Mouse (Mus musculus): ENCODE data around the gene Lasp1. TPM values are rescaled to one million over a fixed set of nuclear protein-coding genes. Genes with fewer than 3 reads are reported as not detected.

Gene Lasp1
- total RNA-seq, 2 experiments from 2014 or later = 107 to 122 TPM

- DNase-seq = no peak
Observed at GRCm38 (mm10) chr11:97827654-97828053, 28.9 kb downstream of the Lasp1 start.

GRCm38 (mm10) chr11:97829365-97829764, 30.6 kb downstream of the Lasp1 start:
- DNase-seq = no peak

- DNase-seq = no peak
Observed at GRCm38 (mm10) chr11:97829913-97830476, 31.2 kb downstream of the Lasp1 start.

GRCm38 (mm10) chr11:97830501-97830900, 31.7 kb downstream of the Lasp1 start:
- no peak for DNase-seq

DNA sequence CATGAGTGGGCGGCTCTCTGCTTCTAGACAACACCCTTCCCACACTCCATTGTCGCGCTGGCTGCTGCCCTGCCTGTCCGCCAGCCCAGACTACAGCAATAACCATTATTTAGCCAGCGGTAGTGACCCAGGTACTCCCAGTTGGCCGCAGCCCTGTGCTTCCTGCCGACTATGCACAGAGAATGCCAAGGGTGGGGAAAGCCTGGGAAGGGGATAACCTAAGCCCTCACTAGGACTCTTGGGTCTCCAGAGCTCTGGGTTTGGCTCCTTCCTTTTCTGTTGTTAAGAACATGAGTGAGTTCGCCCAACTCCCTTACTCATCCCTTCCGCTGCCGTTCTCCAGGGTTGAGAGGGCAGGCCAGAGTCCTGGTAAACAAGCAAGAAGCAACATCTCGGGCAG, 33.2 kb downstream of the Lasp1 start:
- DNase-seq = peak; percentile 40

- no peak for DNase-seq
Observed at GRCm38 (mm10) chr11:97833352-97833751, 34.6 kb downstream of the Lasp1 start.

- DNase-seq = no peak
Observed at GRCm38 (mm10) chr11:97836541-97836940, 37.7 kb downstream of the Lasp1 start.

- peak; percentile 71 for DNase-seq
Observed at GRCm38 (mm10) chr11:97837051-97837450, 38.3 kb downstream of the Lasp1 start.

GRCm38 (mm10) chr11:97837641-97838149, 38.9 kb downstream of the Lasp1 start:
- no peak for DNase-seq

DNA sequence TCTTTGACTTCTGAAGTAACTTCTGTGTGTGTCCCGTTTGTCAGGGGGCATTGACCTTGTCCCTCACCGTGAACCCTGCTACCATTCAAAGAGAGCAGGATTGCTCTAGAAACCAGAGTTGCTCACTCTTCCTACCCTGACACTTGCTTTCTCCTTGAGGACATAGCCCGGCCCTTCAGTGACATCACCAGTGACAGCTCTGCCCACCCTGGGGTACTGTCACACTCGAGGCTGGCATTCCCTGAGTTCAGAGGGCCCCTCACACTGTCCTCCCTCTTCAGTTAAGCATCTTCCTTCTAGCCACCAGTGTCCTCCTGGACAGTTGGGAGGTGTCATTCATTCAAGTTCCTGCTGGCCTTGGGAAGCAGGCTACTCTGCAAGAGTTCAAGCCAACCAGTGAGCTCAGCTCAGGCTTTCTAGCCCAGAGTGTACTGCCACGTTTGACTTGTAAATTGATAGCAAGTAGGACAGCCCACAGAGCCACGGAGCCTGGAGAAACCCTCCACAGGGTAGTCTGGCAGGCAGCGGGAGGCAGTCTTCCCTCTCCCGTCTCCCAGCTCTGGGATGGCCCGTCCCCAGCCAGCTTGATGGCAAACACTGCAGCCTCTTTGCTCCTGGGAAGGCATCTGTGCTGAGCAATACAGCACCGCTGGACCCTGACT, 40.1 kb downstream of the Lasp1 start:
- peak; percentile 43 for DNase-seq

DNA sequence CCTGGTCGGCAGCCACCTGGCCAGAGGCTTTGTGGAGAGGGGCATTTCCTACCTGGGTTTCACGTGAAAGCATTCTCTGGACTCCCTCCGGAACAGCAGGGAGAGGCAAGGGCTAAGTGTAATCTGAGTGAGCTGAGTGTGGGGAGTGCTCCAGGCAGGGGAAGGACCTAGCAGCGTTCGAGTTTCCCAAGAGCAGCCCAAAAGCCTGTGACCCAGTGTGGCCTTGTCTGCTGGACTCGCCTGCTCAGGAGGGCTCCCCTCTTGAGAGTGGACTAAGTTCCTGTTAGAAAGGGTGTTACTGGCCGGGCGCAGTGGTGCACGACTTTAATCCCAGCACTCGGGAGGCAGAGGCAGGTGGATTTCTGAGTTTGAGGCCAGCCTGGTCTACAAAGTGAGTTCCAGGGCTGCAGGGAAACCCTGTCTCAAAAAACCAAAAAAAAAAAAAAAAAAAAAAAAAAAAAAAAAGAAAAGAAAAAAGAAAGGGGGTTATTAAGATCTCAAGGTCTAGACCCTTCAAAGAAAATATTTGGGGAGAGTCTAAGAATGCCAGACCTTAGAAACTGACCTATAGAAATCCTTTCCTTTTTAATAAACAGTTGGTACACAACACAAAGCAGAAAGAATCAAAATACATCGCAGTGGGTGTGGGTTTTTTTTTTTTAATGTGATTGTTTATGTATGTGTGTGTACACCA, 40.8 kb downstream of the Lasp1 start:
- no peak for DNase-seq

GRCm38 (mm10) chr11:97840135-97840490, 41.3 kb downstream of the Lasp1 start:
- DNase-seq = no peak

- no peak for DNase-seq
Observed at GRCm38 (mm10) chr11:97840539-97840954, 41.7 kb downstream of the Lasp1 start, which contains the start of gene B230217C12Rik. Gene B230217C12Rik, plus strand, starts transcription at chr11:97840780.

GRCm38 (mm10) chr11:97840991-97841661, 42.3 kb downstream of the Lasp1 start:
- DNase-seq = peak; percentile 72

DNA sequence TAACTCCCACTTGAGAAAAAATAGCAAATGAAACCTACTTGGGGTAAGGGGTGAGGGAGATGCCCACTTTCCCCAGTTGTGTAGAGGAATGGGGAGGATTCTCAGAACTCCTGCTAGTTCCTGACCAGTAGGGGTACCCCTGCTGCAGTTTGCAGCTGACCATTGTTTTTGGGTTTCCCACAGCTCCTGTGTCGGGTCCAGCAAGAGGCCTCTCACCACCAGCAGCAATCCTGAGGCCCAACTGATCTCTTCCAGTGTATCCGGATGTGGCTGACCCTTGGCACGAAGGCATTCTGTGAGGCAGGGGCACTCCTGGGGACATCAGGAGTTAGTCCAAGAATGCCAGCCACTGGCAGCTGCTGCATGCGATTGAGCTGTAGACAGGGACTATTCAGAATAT, 43.2 kb downstream of the Lasp1 start:
- no peak for DNase-seq

DNA sequence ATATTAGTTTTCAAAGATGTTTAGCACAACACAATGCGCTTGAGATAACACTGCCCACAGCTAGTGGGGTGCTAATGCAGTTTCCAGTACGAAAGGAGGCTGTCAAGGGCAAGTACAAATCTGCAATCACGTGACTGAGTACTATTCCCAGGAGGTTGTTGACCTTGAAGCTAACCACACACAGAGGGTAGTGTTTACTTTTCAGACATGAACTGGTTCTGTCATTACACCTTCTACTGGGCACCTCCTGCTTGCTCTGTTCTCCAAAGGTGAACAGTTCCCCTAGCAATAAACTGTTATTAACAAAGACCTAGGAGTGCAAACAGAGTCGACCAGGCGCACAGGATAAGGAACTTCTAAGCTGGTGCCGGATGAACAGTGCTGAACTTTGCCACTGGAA, 51.6 kb downstream of the Lasp1 start:
- peak; percentile 38 for DNase-seq

DNA sequence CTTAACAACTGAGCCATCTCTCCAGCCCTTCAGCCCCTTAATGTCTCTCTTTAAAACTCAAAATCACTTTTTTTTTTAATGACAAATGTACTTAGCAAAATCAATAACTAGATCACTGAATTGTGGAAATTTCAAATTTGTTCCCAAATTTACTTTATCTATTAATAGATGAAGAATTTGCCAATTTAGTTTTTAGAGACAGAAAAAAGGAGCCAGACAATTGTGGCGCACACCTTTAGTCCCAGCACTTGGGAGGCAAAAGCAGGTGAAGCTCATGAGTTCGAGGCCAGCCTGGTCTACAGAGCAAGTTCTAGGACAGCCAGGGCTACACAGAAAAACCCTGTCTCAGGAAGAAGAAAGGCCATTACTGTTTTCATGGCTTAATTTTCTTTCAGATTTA, 52.8 kb downstream of the Lasp1 start:
- DNase-seq = no peak

- DNase-seq = no peak
Observed at GRCm38 (mm10) chr11:97855473-97855872, 56.7 kb downstream of the Lasp1 start.

- no peak for DNase-seq
Observed at GRCm38 (mm10) chr11:97862148-97862547, 63.3 kb downstream of the Lasp1 start.

GRCm38 (mm10) chr11:97865421-97865820, 66.6 kb downstream of the Lasp1 start:
- DNase-seq = no peak

DNA sequence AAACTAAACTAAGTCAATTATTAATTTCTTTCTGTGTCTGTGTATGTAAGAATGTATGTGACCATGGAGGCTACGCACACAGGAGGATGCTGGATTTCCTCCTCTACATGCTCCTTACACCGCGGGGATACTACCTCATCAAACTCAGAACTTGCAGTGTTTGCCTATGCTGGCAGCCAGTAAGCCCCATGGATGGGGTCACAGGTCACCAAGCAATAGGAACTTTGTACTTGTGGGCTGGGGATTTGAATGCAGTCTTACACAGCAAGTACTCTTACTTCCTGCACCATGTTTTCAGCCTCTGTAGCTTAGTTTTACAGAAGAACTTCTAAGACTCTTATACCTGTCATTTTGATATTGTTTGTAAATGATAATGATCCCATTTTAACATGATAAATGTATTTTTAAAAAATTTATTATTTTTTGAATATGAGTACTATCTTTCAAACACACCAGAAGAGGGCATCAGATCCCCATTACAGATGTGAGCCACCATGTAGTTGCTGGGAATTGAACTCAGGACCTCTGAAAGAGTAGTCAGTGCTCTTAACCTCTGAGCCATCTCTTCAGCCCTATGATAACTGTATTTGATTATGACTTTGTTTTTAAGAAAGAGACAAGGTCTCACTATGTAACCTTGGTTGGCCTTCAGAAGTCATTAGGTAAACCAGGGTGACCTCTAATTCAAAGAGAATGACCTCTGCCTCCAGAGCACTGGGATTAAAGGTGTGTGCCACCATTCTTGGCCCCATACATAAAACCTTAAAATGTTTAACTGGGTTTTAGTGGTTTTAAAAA, 67.5 kb downstream of the Lasp1 start:
- no peak for DNase-seq

GRCm38 (mm10) chr11:97867591-97867990, 68.8 kb downstream of the Lasp1 start:
- DNase-seq = no peak
